ENCODE assay signal across 9 mouse cellular contexts in genomic region chr4:45106409-45106808, GRCm38 (mm10). TPM values are rescaled to one million over a fixed set of nuclear protein-coding genes. Genes with fewer than 3 reads are reported as not detected.
A peak's percentile ranks its signal among the peaks of the same experiment; 100 is the strongest.
DNase-seq lines count a peak whose midpoint lies in the region; ATAC-seq and TF ChIP-seq lines count a peak whose summit lies in the region.
"Had no signal": no experiment of that assay in that cellular context is flagged by ENCODE, and none has a peak within 500 bp of the region (broad histone marks: within the 10 kb centered on the region; RNA-seq: fewer than 3 reads in every experiment).

No protein-coding gene starts in this region.

- no peak for DNase-seq in forebrain, postnatal 0 days
- peak; percentile 51 for DNase-seq in 3T3-L1 (ENCODE audit: low read depth, low spot score)
- DNase-seq in embryonic facial prominence, embryonic 14.5 days (ENCODE audit: low spot score), result no peak
- DNase-seq in urinary bladder, postnatal 14 days (ENCODE audit: low spot score), result no peak
- DNase-seq in adrenal gland, adult 18-20 months (ENCODE audit: low spot score in 2 of 2), result no peak
- no peak for DNase-seq in gastrocnemius, postnatal 14 days
- DNase-seq: lung, postnatal 14 days had no signal

- H3K36me3 ChIP-seq in forebrain, embryonic 13.5 days (ENCODE audit: poor library complexity, severe bottlenecking), result peaks cover 31% of the 10 kb centered on the region
- peaks cover 26% of the 10 kb centered on the region; the same call in 1 of the 2 replicates for H3K36me3 ChIP-seq in forebrain, postnatal 0 days (ENCODE audit: insufficient read depth)
- peaks cover 21% of the 10 kb centered on the region; the same call in 1 of the 2 replicates for H3K36me3 ChIP-seq in embryonic facial prominence, embryonic 14.5 days (ENCODE audit: control insufficient read depth, insufficient read depth, low read length)
- H3K36me3 ChIP-seq in liver, embryonic 12.5 days, result peaks cover 45% of the 10 kb centered on the region

- H3K9me3 ChIP-seq in forebrain, embryonic 13.5 days (replicated peaks), result no peaks in the 10 kb centered on the region
- no peaks in the 10 kb centered on the region for H3K9me3 ChIP-seq in forebrain, postnatal 0 days (ENCODE audit: low read length)
- H3K9me3 ChIP-seq in embryonic facial prominence, embryonic 14.5 days (ENCODE audit: control insufficient read depth, low read length), result no peaks in the 10 kb centered on the region
- H3K9me3 ChIP-seq in liver, embryonic 12.5 days (replicated peaks), result no peaks in the 10 kb centered on the region

- no peaks in the 10 kb centered on the region for H3K27me3 ChIP-seq in forebrain, embryonic 13.5 days
- no peaks in the 10 kb centered on the region for H3K27me3 ChIP-seq in forebrain, postnatal 0 days (ENCODE audit: insufficient read depth, low read length)
- H3K27me3 ChIP-seq in embryonic facial prominence, embryonic 14.5 days (replicated peaks; ENCODE audit: control insufficient read depth, insufficient read depth, low read length), result no peaks in the 10 kb centered on the region
- no peaks in the 10 kb centered on the region for H3K27me3 ChIP-seq in liver, embryonic 12.5 days (replicated peaks)

- H3K4me2 ChIP-seq in forebrain, embryonic 13.5 days, result peak overlapping the region; percentile 85
- H3K4me2 ChIP-seq in forebrain, postnatal 0 days (ENCODE audit: low read depth), result no peak overlapping the region
- peak overlapping the region; percentile 85 for H3K4me2 ChIP-seq in embryonic facial prominence, embryonic 14.5 days (ENCODE audit: low read depth, low read length)
- peak overlapping the region; percentile 90 for H3K4me2 ChIP-seq in liver, embryonic 12.5 days

- intact Hi-C loops in gastrocnemius, postnatal 14 days (cut with DNase I; ENCODE audit: low total_unique reads), result no loop called here

- H3K4me3 ChIP-seq in forebrain, embryonic 13.5 days, result 0 out of 2 replicates have a peak overlapping the region, but pooled peaks have one; percentile 88
- no peak overlapping the region for H3K4me3 ChIP-seq in forebrain, postnatal 0 days (ENCODE audit: low read depth, low read length)
- H3K4me3 ChIP-seq in embryonic facial prominence, embryonic 14.5 days (ENCODE audit: low read depth, low read length), result no peak overlapping the region; the same call in 1 of the 2 replicates
- peak overlapping the region; percentile 91 for H3K4me3 ChIP-seq in liver, embryonic 12.5 days

- no peak overlapping the region for H3K27ac ChIP-seq in forebrain, embryonic 13.5 days
- H3K27ac ChIP-seq in forebrain, postnatal 0 days (ENCODE audit: low read depth, low read length), result no peak overlapping the region
- no peak overlapping the region for H3K27ac ChIP-seq in embryonic facial prominence, embryonic 14.5 days (replicated peaks; ENCODE audit: low read depth, low read length)
- H3K27ac ChIP-seq in liver, embryonic 12.5 days, result no peak overlapping the region

- no peak for TF ChIP-seq CTCF in forebrain, postnatal 0 days (IDR thresholded peaks at IDR 0.05; ENCODE audit: low read depth)

- H3K4me1 ChIP-seq in forebrain, embryonic 13.5 days, result peaks cover 15% of the 10 kb centered on the region
- peaks cover 10% of the 10 kb centered on the region for H3K4me1 ChIP-seq in forebrain, postnatal 0 days (ENCODE audit: insufficient read depth)
- H3K4me1 ChIP-seq in embryonic facial prominence, embryonic 14.5 days (ENCODE audit: control insufficient read depth, insufficient read depth, low read length), result peaks cover 8% of the 10 kb centered on the region
- H3K4me1 ChIP-seq in liver, embryonic 12.5 days, result peaks cover 36% of the 10 kb centered on the region

- no peak for ATAC-seq in forebrain, embryonic 13.5 days
- no peak for ATAC-seq in forebrain, postnatal 0 days
- no peak for ATAC-seq in embryonic facial prominence, embryonic 14.5 days (ENCODE audit: low read depth)
- no peak for ATAC-seq in liver, embryonic 12.5 days

- H3K9ac ChIP-seq in forebrain, embryonic 13.5 days, result no peak overlapping the region
- H3K9ac ChIP-seq in forebrain, postnatal 0 days, result no peak overlapping the region
- no peak overlapping the region for H3K9ac ChIP-seq in embryonic facial prominence, embryonic 14.5 days (ENCODE audit: low read depth, low read length)
- H3K9ac ChIP-seq in liver, embryonic 12.5 days, result 0 out of 2 replicates have a peak overlapping the region, but pooled peaks have one; percentile 86

- 70% methylated on average over 5 of the region's 5 CpGs for WGBS in forebrain, embryonic 13.5 days
- 73% methylated on average over 5 of the region's 5 CpGs for WGBS in forebrain, postnatal 0 days
- WGBS in embryonic facial prominence, embryonic 14.5 days, result 65% methylated on average over 5 of the region's 5 CpGs
- WGBS in liver, embryonic 12.5 days (ENCODE audit: insufficient replicate concordance), result 38% methylated on average over 5 of the region's 5 CpGs

RNA-seq across cellular contexts. Expression of gene Tomm5, which starts 1.5 kb away (rescaled TPM):
- polyA plus RNA-seq in forebrain, embryonic 13.5 days (2015; fragmentation: Nextera tagmentation; extraction: Ambion mirVana), result 173 and 181 TPM in 2 replicates
- total RNA-seq in forebrain, postnatal 0 days (2014; rRNA removed), result 114 and 143 TPM in 2 replicates
- polyA plus RNA-seq in forebrain, postnatal 0 days (2015; fragmentation: Nextera tagmentation; extraction: Ambion mirVana), result 208 and 264 TPM in 2 replicates
- 240 and 250 TPM in 2 replicates for polyA plus RNA-seq in embryonic facial prominence, embryonic 14.5 days (2014; fragmentation: Nextera tagmentation; extraction: Ambion mirVana)
- polyA plus RNA-seq in liver, embryonic 12.5 days (2016; fragmentation: Nextera tagmentation; extraction: Ambion mirVana), result 271 and 276 TPM in 2 replicates
- total RNA-seq in adrenal gland, adult 18-20 months (2021), result 100 to 1,000 TPM in 1 of 2 experiments, 10 to 100 TPM in 1; 86.0 to 103 TPM
- total RNA-seq in gastrocnemius, postnatal 14 days (2021), result 10 to 100 TPM; 68.0 to 69.5 TPM

RNA-seq across cellular contexts. Expression of gene Fbxo10, which starts 22.0 kb away (rescaled TPM):
- polyA plus RNA-seq in forebrain, embryonic 13.5 days (2015; fragmentation: Nextera tagmentation; extraction: Ambion mirVana), result 14.2 and 16.4 TPM in 2 replicates
- 24.0 and 28.8 TPM in 2 replicates for total RNA-seq in forebrain, postnatal 0 days (2014; rRNA removed)
- 11.6 and 13.5 TPM in 2 replicates for polyA plus RNA-seq in forebrain, postnatal 0 days (2015; fragmentation: Nextera tagmentation; extraction: Ambion mirVana)
- polyA plus RNA-seq in embryonic facial prominence, embryonic 14.5 days (2014; fragmentation: Nextera tagmentation; extraction: Ambion mirVana), result 14.7 and 15.7 TPM in 2 replicates
- polyA plus RNA-seq in liver, embryonic 12.5 days (2016; fragmentation: Nextera tagmentation; extraction: Ambion mirVana), result 6.7 and 6.8 TPM in 2 replicates
- 1 to 10 TPM; 6.9 to 8.3 TPM for total RNA-seq in adrenal gland, adult 18-20 months (2021)
- 1 to 10 TPM; 3.3 to 4.3 TPM for total RNA-seq in gastrocnemius, postnatal 14 days (2021)

Comparison
In these comparisons a context has a peak if more than half of its experiments do, and no peak if none do; other contexts are left out.
1. H3K4me3 ChIP-seq: peak in forebrain, embryonic 13.5 days (single experiment) and liver, embryonic 12.5 days (single experiment); none in forebrain, postnatal 0 days (single experiment) and embryonic facial prominence, embryonic 14.5 days (single experiment).